Mouse (Mus musculus): ENCODE measurements around the gene Aff3.

Aff3 gene

GRCm38 (mm10) chr1:38259541-38260338 lies 405.0 kb downstream of the Aff3 start:
- DNase-seq, result no peak

GRCm38 (mm10) chr1:38254426-38254825 lies 410.3 kb downstream of the Aff3 start:
- DNase-seq, result no peak

GRCm38 (mm10) chr1:38252766-38253079 lies 412.0 kb downstream of the Aff3 start:
- DNase-seq, result no peak

- DNase-seq, result no peak
Observed at GRCm38 (mm10) chr1:38252031-38252765, 412.6 kb downstream of the Aff3 start.

- no peak for DNase-seq
Observed at GRCm38 (mm10) chr1:38251448-38251847, 413.3 kb downstream of the Aff3 start.

GRCm38 (mm10) chr1:38250246-38250645 lies 414.5 kb downstream of the Aff3 start:
- DNase-seq, result no peak

GRCm38 (mm10) chr1:38249561-38249960 lies 415.2 kb downstream of the Aff3 start:
- no peak for DNase-seq

- DNase-seq, result no peak
Observed at GRCm38 (mm10) chr1:38248027-38248426, 416.7 kb downstream of the Aff3 start.

GRCm38 (mm10) chr1:38242559-38242958 lies 422.2 kb downstream of the Aff3 start:
- DNase-seq, result no peak

- DNase-seq, result no peak
Observed at GRCm38 (mm10) chr1:38241801-38242200, 423.0 kb downstream of the Aff3 start.

GRCm38 (mm10) chr1:38241221-38241666 lies 423.5 kb downstream of the Aff3 start:
- no peak for DNase-seq

- no peak for DNase-seq
Observed at GRCm38 (mm10) chr1:38240438-38241220, 424.1 kb downstream of the Aff3 start.

GRCm38 (mm10) chr1:38239516-38239915 lies 425.2 kb downstream of the Aff3 start:
- DNase-seq, result no peak

GRCm38 (mm10) chr1:38237831-38238230 lies 426.9 kb downstream of the Aff3 start:
- no peak for DNase-seq

- DNase-seq, result no peak
Observed at GRCm38 (mm10) chr1:38237027-38237787, 427.5 kb downstream of the Aff3 start.

GRCm38 (mm10) chr1:38233121-38233520 lies 431.6 kb downstream of the Aff3 start:
- DNase-seq, result no peak

GRCm38 (mm10) chr1:38230041-38230440 lies 434.7 kb downstream of the Aff3 start:
- DNase-seq, result no peak

GRCm38 (mm10) chr1:38228806-38229205 lies 435.9 kb downstream of the Aff3 start:
- no peak for DNase-seq

- DNase-seq, result no peak
Observed at GRCm38 (mm10) chr1:38225166-38225565, 439.6 kb downstream of the Aff3 start.

GRCm38 (mm10) chr1:38222160-38222559 lies 442.6 kb downstream of the Aff3 start:
- no peak for DNase-seq

GRCm38 (mm10) chr1:38221431-38221830 lies 443.3 kb downstream of the Aff3 start:
- DNase-seq, result no peak

- no peak for DNase-seq
Observed at GRCm38 (mm10) chr1:38217912-38218795, 446.6 kb downstream of the Aff3 start.
